Mouse (Mus musculus) heart, postnatal 0 days (tissue): ENCODE results near the gene Nptn.

Experiments
- CTCF ChIP-seq: IDR thresholded peaks from 2 replicates; pipeline ENCODE4 v1.5.1; 2016; ENCODE audit warnings: antibody characterized with exemption, control low read depth, low read depth
- EP300 ChIP-seq: IDR thresholded peaks from 2 replicates; pipeline ENCODE4 v1.6.1; 2016; ENCODE audit warnings: antibody characterized with exemption, low read depth

- TF ChIP-seq EP300: peak; percentile 84
- no peak for TF ChIP-seq CTCF
These were observed at the start of gene Nptn for GRCm38 (mm10) chr9:58581958-58582540.
